Mouse (Mus musculus): ENCODE measurements around the gene Alg3. TPM values are rescaled to one million over a fixed set of nuclear protein-coding genes. Genes with fewer than 3 reads are reported as not detected.
A peak's percentile ranks its signal among the peaks of the same experiment; 100 is the strongest.

The Alg3 gene
- 10 to 100 TPM; 12.7 to 14.0 TPM for total RNA-seq (2021)

- intact Hi-C loops (cut with DNase I): no loop called here
- DNase-seq (ENCODE audit: extremely low spot score in 1 of 2, low spot score in 2 of 2): peak; percentile 73 to 92
Measured at GRCm38 (mm10) chr16:20611357-20612227, at the start of gene Alg3, which contains the start of the genes Eef1akmt4 and Gm49333. Gene Alg3, minus strand, starts transcription at chr16:20611735. Gene Eef1akmt4, plus strand, starts transcription at chr16:20611593. Gene Gm49333, plus strand, starts transcription at chr16:20611610.

GRCm38 (mm10) chr16:20657661-20658060 lies 46.1 kb upstream of the Alg3 start:
- intact Hi-C loops (cut with DNase I): no loop called here
- no peak for DNase-seq (ENCODE audit: extremely low spot score in 1 of 2, low spot score in 2 of 2)

- intact Hi-C loops (cut with DNase I): no loop called here
- DNase-seq (ENCODE audit: extremely low spot score in 1 of 2, low spot score in 2 of 2): no peak
Measured at GRCm38 (mm10) chr16:20653315-20653714, 41.8 kb upstream of the Alg3 start.

- DNase-seq (ENCODE audit: extremely low spot score in 1 of 2, low spot score in 2 of 2): no peak
- intact Hi-C loops (cut with DNase I): no loop called here
Measured at GRCm38 (mm10) chr16:20651947-20652310, 40.4 kb upstream of the Alg3 start.

GRCm38 (mm10) chr16:20651076-20651946 lies 39.8 kb upstream of the Alg3 start, which contains the start of gene Psmd2:
Gene Psmd2, plus strand, starts transcription at chr16:20651652.
- intact Hi-C loops (cut with DNase I): no loop called here
- DNase-seq (ENCODE audit: extremely low spot score in 1 of 2, low spot score in 2 of 2): peak; percentile 95 to 98

GRCm38 (mm10) chr16:20643911-20644310 lies 32.4 kb upstream of the Alg3 start:
- DNase-seq (ENCODE audit: extremely low spot score in 1 of 2, low spot score in 2 of 2): no peak
- intact Hi-C loops (cut with DNase I): loop anchor here (5.0 kb wide), 1 partner anchor 137 kb away; no protein-coding TSS in a partner anchor

GRCm38 (mm10) chr16:20642161-20642560 lies 30.6 kb upstream of the Alg3 start:
- intact Hi-C loops (cut with DNase I): loop anchor here (5.0 kb wide), 1 partner anchor 135 kb away; no protein-coding TSS in a partner anchor
- DNase-seq (ENCODE audit: extremely low spot score in 1 of 2, low spot score in 2 of 2): peak; percentile 68 to 81

- peak; percentile 67 to 86 for DNase-seq (ENCODE audit: extremely low spot score in 1 of 2, low spot score in 2 of 2)
- intact Hi-C loops (cut with DNase I): no loop called here
Measured at GRCm38 (mm10) chr16:20638367-20638766, 26.8 kb upstream of the Alg3 start.

GRCm38 (mm10) chr16:20637410-20637809 lies 25.9 kb upstream of the Alg3 start:
- intact Hi-C loops (cut with DNase I): no loop called here
- DNase-seq (ENCODE audit: extremely low spot score in 1 of 2, low spot score in 2 of 2): no peak

- intact Hi-C loops (cut with DNase I): no loop called here
- peak in 1 of 2 experiments; percentile 63 for DNase-seq (ENCODE audit: extremely low spot score in 1 of 2, low spot score in 2 of 2)
Measured at GRCm38 (mm10) chr16:20629731-20630634, 18.4 kb upstream of the Alg3 start, which contains the start of gene Ece2. Gene Ece2, plus strand, starts transcription at chr16:20629828.

- intact Hi-C loops (cut with DNase I): no loop called here
- DNase-seq (ENCODE audit: extremely low spot score in 1 of 2, low spot score in 2 of 2): peak in 1 of 2 experiments; percentile 63
Measured at GRCm38 (mm10) chr16:20628871-20629391, 17.4 kb upstream of the Alg3 start.

GRCm38 (mm10) chr16:20623211-20623610 lies 11.7 kb upstream of the Alg3 start:
- intact Hi-C loops (cut with DNase I): no loop called here

GRCm38 (mm10) chr16:20621991-20622685 lies 10.6 kb upstream of the Alg3 start:
- DNase-seq (ENCODE audit: extremely low spot score in 1 of 2, low spot score in 2 of 2): peak in 1 of 2 experiments; percentile 67
- intact Hi-C loops (cut with DNase I): no loop called here

More at GRCm38 (mm10) chr16:20623211-20623610, 11.7 kb upstream of the Alg3 start:
- no peak for DNase-seq (ENCODE audit: extremely low spot score in 1 of 2, low spot score in 2 of 2)

- intact Hi-C loops (cut with DNase I): no loop called here
- DNase-seq (ENCODE audit: extremely low spot score in 1 of 2, low spot score in 2 of 2): peak in 1 of 2 experiments; percentile 82
Measured at GRCm38 (mm10) chr16:20621191-20621990, 9.9 kb upstream of the Alg3 start, which contains the start of gene Camk2n2. Gene Camk2n2, minus strand, starts transcription at chr16:20621287.

GRCm38 (mm10) chr16:20620751-20621190 lies 9.2 kb upstream of the Alg3 start:
- intact Hi-C loops (cut with DNase I): no loop called here
- DNase-seq (ENCODE audit: extremely low spot score in 1 of 2, low spot score in 2 of 2): peak in 1 of 2 experiments; percentile 49

GRCm38 (mm10) chr16:20620399-20620735 lies 8.8 kb upstream of the Alg3 start:
- DNase-seq (ENCODE audit: extremely low spot score in 1 of 2, low spot score in 2 of 2): no peak
- intact Hi-C loops (cut with DNase I): no loop called here

Data from left cerebral cortex, postnatal 10 days (tissue).